Mouse (Mus musculus) forelimb bud, embryonic 11.5 days (tissue): ENCODE data around the gene Magi1.

Source experiments
- DNase-seq: peaks from one replicate; pipeline ENCODE4 v3.0.0-alpha.2; 2012; ENCODE audit warnings: low read depth, low spot score

Magi1 gene

DNA sequence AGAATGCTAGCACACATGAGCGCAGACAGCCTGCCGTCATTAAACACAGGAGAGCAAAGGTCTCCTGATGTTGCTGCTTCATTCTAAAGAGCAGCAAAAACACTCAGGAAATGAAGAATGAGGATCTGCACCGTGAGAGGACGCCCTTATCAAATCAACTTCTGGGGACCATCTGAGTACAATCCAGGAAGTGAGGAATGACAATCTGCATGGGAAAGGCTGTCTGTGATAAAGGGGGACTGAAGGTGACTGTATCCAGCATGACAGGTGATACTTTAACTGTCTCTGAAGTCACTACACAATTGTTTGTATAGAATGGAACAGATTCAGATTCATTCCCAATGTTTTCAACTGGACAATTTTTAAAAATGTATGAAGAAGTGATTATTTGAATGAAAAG, 456.8 kb downstream of the Magi1 start:
- DNase-seq, result no peak

DNA sequence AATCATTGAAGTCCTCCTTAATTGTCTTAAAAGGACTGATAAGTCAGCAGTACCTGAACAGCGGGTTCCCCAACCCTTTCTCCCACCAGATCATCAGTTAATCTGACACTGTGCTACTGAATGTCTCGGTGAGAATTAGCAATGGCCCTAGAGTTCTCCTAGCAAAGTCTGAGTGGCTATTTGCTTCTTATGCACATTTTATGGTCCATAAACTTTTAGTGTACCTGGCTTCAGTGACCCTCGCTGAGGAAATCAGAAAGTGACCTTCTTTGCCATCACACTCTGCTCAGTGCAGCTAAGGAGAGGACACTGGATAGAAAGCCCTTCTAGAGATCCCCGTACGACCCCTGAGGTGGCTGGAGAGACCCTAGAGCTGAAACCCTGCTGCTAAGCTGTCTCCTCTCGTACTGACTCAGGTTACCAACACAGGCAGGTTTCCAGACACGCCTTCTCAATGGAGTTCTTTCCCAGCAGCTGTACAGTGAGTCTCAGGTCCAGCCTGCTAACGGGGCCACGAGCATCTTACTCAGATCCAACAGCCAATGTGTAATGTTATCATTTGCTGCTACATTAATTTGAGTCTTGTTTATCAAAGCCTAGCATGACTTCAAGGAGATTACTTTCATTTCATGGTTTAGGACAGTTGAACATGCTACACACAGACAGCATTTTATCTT, 461.4 kb downstream of the Magi1 start:
- no peak for DNase-seq

DNA sequence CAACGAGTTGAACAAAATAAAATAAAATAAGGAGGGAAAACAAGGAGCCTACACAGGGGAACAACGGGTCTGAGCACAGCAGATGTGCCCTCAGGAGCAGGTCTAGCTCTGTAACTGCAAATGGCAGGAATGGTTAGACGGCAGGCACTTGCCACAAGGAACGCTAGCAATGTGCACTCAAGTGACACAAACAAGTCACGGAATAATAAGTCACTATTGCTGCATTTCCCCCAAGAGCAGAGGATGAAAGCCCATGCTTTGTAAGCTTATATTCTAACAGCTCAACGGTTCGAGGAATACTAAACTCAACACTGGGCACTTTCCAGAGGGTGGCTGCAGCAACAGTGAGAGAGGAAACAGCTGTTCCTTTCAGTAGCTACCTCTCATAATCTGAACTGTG, 462.2 kb downstream of the Magi1 start:
- DNase-seq, result peak; percentile 24

DNA sequence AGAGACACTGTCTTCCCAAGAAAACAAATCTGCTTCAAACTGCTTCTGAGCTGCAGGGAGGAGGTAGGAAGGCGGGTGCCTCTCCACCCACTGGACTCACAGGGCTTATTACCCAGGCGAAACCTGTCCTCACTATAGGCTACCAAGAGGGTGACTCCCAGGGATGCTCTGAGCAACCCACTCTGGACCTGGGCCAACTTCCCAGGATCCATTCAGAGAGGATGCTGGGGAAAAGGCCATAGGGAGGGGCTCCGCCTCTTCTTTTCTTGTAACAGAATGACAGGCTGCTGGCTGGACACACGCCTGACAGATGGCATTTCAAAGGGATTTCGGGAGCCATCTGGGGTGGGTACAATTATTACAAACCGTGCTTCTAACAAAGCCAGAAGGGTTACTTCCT, 463.8 kb downstream of the Magi1 start:
- peak; percentile 16 for DNase-seq

DNA sequence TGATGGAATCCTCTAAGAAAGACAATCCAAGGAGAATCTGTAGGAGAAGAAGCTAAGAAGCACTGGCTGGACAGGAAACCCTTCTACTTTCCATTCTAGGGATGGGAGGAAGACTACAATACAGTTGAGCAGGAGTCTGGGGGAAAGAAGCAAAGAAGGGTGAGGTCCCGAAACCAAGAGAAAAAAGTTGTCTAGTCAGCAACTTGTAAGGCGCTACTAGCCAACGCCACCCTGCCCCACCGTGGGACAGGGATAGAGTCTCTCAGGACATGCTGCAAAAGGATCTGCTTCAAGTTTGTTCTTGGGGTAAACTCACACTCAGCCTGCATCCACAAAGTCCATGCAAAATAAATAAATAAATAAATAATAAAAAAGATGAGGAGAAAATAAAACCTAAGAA, 464.4 kb downstream of the Magi1 start:
- no peak for DNase-seq

DNA sequence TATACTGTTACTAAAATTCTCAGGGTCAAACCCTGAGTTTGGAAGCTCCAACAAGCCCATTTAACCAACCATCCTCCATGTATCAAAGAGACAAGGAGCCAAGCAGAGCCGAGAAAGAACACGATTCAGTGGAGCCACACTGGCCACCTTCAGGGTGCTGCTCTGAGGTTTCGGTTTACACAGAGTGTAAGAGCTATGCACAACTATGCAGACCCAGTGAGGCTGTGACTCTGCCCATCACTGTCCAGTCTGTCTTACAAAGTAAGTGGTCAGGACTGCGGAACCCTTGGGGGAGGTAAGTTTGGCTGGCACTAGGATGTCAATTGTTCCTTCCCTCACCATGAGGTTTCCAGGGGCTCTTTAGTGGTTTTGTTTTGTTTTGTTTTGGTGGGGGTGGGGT, 465.2 kb downstream of the Magi1 start:
- DNase-seq, result no peak

DNA sequence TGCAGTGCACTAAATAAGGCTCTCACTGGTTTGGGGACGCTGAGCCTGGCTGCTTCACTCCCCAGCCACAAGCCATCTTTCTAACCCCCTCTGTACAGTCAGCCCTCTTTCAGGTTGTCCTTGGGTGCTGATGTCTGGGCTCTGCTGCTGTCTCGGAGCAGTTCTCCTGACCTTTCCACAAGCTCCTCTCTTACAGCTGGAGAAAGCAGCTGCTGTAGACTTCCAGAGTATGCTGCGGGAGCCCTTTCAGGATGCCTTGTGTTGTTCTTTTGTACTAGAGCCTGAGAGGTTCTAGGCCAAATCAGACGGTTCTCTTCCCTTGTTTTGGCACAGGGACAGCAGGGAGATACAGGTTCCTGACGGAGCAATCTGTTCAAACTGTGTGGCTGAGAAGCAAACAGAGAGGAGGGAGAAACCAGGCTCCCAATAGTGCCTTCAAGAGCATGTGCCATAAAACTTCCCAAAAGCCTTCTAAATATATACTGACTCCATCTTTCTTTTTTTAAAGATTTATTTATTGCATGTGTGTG, 478.2 kb downstream of the Magi1 start:
- no peak for DNase-seq

DNA sequence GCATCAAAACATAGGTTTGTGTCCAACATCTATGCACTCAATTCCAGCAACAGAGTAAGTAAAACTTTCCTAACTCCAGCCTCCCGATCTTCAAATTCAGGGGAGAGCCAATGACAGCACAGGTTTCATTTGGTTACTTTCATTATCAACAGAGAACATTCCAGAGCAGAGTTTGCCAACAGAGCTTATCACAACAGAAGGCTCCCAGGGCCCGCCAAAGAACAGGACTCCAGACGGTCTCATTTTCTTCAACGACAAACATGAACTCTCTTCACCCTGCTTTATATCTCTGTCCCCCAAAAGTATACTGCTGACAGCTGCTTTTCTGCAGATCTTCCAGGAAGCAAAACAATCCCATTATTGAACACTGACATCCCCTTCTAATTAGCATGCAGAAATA, 481.3 kb downstream of the Magi1 start:
- DNase-seq, result no peak

DNA sequence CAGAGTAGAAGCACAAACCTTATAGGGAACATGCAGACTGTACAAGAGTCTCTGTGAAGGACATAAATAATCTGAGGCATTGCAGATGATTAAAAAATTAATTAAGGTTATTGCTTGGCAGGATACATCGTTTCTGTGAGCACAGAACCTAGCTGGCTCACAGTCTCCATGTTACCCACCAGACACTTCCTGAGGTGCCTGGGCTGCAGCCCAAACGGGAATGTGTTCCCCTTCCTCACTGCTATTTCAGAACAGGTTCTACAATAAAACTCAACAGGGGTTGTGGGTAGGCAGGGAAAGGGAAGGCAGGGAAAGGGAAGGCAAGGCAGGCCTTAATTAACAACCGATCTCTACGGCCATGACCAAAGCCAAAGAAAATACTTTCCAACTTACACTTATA, 483.3 kb downstream of the Magi1 start:
- DNase-seq, result no peak

DNA sequence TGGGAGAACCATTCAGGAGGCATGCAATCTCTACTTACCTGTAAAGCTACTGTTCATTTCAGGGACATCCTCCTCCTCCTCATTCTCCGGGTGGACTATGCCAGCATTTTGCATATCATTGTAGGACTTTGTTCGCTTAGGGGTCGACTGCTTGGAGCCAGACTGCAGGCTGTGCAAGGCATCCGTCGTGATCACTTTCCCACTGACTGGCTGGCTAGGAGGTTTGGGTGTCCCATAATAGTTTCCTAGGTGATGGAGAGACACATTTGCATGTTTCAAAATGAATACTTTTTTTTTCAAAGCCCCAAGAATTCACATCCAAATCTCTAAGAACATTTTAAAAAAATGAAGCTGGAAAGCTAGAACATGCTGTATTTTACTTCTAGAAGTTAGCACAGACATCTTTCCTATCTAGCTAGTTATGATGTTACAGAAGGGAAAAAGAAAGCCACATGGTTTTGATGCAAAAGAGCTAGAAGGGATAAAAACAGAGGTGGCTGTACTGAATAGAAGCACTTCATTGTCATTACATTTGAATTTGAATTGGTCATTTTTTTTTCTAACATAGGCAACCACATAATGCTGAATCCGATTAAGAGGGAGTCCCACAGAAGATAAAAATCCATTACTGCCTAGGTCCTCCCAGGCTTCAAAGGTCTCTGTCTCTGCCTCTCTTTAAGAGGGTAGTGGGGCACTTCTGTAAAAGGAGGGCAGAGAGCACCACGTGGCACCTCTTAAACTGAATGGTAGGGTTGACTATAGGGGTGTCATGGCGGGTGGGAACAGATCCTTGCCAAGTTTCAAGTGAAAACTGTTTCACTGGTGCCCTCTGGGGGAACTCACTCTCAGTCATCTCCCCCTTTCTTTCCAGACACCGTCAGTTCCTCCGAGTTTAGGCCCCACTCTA, 491.2 kb downstream of the Magi1 start:
- no peak for DNase-seq

DNA sequence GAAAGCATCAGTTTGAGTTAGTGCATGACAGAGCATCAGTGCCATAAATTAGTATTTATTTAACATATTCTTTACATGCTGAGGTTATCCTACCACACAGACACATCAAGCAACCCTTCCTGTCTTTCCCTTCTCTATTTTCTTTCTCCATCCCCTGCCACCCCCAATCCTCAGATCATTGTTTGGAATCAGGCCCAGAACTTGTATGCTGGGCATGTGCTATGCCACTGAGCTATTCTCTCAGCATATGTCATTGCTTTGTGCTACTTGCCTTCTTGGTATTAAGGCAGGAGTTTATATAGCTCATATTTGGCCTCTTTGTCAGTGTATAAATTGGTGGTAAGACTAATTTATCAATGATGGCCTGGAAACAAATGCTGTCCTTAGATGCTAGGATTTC, 494.0 kb downstream of the Magi1 start:
- DNase-seq, result no peak

DNA sequence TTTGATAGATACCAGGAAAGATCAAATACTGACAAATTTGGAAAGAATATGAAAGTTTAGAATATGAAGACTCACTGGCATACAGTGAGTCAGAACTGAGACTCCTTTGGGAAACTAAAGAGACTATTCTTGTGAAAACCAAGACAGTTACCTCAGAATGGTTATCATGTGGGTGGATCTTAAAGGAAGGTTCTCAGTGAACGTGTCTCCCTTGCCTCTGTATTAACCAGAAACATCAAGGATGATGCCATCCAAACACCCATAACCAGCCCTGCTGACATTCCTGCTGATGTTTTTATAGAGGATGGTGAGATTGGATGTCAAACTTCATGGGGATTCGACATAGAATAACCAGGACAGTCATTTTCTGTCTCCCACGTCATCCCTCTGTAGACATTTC, 496.7 kb downstream of the Magi1 start:
- no peak for DNase-seq

DNA sequence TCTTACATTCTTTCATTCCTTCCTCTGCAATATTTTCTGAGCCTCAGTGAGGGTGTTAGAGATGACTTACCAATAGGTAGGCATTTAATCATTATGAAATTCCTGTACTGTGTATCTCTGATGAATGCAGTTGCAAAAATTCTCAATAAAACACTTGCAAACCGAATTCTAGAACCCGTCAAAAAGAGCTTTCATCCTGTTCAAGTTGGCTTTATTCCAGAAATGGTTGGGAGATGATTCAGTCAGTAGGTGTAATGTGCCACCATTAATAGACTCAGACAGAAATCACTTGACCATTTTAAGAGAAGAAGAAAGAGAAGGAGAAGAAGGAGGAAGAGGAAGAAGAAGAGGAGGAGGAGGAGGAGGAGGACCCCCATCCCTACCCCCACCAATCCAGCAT, 497.5 kb downstream of the Magi1 start:
- DNase-seq, result no peak

DNA sequence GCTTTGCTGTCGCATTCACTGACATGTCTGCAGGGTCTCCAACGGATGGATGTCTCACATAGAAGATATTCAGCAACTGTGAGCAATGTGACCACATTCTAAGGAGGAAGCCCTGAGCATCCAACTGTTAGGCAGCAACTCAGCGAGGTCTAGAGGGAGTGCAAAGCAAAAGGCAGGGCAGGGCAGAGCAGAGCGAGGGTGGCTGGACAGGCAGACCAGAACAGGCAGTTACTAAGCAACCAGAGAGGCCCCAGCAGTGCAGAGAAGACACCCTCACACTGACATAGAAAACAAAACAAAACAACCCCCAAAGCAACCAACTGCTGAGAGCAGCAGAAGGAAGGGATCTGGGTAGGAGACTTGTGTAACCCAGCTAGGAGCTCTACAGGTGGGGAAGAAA, 512.6 kb downstream of the Magi1 start:
- no peak for DNase-seq

DNA sequence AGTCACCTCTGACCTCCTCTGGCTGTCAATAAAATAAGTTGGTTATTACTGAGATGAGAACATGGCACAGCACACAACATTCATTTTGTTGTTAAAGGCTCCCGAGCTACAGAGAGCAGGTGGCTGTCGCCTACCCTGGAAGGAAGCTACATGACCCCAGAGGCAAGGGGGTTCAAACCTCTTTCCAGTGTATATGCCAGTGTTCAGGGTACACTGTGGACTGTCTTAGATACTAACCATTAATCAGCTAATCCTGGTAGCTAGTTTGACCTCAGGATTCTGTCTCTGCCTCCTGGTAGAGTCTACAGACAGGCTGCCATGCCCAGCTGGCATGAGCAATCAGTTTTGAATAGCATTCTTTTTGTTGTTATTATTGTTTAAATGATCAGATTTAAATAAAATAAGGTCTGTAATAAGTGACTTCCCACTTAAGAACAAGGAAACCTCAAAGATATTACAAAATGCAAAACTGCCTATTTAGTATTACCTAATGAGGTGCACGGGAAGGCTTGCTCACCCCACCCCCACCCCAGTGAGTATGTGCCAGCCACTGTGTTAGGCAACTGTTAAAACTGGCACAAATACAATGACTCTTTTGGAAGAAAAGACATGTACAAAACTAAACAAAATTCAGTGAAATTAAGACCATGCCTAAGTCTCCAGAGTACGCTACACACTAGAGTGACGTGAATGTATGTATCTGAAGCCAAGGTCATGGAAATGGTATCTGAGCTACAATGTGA, 513.3 kb downstream of the Magi1 start:
- DNase-seq, result no peak

DNA sequence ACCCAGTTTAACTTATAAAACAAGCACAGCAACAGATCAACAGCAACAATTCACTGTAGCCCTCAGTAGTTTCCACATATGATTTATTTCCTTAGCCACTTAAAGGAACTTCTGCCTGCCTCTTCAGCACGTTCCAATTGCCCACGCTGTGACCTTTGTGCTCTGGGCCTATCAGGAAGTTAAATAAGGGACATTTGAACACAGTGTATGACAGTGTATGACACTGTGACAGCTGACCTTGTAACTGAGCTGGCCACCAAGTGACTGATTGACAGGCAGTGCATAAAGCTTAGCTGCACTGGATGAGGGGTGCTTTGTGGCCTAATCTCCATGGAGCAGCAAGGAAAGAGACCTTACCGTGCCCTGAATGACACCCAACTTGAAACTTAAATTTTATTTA, 525.6 kb downstream of the Magi1 start:
- no peak for DNase-seq

DNA sequence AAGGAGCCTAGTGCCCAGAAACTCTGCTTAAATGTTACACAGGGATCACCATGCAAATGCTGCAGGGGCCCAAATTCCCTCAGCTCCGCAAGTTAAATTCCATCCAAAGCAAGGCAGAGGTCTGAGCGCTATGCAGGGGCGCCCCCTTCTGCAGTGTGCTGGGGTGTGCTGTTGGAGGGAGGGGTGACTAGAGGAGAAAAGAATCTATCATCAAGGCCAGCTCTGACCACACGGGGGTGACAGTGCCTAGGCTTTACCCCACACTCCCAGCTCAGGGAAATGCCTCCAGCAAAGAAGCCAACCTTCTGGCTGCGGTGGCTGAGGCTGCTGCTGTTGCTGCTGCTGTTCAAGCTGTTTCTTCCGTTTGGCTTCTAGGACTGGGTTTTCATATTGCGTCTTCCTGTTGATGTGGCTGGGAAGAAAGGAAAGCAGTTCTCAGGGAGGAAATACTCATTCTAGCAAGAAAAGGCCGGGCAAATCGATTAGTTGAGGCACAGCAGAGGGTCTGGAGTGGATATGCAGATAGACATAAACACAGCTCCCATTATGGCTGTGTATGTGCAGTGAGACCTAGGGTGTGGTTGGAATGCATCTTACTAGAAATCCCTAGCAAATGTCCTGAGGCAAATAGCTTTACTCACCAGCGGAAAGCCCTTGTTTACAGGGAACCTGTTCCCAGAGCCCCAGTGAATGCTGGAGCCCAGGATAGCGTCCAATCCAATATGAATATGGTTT, 526.2 kb downstream of the Magi1 start:
- DNase-seq, result peak; percentile 83

DNA sequence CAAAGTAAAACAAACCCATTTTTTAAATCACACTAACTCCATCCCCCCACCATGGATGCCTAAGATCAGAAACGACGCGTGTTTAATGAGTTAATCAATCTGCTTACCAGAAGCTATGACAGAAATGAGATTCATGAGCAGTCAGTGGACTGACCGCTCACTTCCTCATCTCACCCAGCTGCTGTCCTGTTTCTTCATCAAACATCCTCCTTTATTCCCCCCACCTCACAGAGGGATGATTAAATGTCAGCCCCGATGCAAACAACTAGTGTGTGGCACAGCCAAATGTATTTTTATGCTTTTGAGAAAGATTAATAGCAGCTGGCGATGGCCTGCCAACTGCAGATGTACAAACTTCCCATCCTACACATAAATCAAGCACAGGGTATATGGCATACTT, 540.6 kb downstream of the Magi1 start:
- DNase-seq, result no peak

DNA sequence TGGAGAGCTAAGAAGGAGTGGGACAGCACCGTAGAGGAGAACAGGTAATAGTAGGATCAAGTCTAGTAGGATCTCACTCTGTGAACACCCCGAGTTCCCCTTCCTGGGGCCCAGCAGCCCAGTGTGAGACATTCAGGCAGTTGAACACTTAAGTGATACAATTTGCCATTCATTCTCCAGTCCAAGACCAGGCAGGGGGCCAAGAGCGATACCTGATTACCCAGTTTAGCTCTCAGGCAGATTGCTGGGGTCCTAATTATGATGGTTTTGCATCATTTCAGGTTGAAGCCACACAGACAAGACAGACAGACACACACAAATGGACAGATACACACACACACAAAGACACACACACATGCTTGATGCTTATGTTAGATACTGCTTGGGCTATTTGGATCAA, 543.9 kb downstream of the Magi1 start:
- no peak for DNase-seq

DNA sequence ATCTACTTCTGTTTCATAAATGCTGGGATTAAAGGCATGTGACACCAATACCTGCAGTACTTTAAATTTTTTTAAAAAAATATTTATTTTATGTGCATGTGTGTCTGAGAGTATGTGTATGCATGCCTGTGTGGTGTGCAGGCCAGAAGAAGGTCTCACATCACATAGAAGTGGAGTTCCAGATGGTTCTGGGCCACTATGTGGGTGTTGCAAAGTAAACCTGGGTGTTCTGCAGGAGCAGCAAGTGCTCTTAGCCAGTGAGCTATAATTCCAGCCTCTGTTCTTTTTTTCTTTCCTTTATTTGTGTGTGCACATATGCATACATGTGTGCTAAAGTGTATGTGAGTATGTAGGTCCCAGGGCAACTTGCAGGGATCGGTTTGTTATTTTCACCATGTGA, 546.6 kb downstream of the Magi1 start:
- no peak for DNase-seq

DNA sequence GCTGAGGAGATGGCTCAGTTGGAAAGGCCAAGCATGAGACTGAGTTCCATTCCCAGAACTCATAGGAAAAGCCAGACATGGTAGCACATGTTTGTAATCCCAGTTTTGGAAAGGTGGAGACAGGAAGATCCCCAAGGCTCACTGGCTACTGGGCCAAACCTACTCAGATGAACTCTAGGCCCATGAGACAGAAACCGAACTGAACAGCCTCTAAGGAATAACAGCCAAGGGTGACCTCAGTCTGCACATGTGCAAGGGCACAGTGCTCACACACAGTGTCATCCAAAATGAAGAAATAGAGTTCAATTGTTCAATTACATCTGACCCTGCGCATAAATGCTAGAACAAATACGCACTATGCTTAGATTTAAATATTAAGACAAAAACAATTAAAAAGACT, 547.6 kb downstream of the Magi1 start:
- no peak for DNase-seq

DNA sequence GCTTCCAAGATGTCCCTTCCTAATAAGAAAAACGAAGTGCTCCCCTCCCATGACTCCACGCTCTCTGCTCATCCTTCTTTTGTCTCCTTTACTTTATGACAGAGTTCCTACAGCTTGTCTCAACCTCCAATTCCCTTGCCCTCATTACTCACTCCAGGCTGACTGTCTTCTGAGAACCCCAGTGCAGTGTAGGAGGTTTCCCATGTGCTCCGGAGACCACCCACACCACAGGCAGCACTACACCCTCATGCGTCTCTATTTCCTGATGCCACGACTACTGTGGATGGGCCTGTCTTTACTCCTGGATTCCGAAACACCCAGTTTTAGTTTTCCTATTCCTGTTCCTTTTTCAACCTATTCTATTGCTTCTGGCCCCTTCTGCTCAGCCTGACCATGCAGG, 549.9 kb downstream of the Magi1 start:
- DNase-seq, result no peak
